Mouse (Mus musculus): Measurements from ENCODE around the gene Tmem69. TPM values are rescaled to one million over a fixed set of nuclear protein-coding genes. Genes with fewer than 3 reads are reported as not detected.

Tmem69 gene
- polyA plus RNA-seq (2014; fragmentation: Nextera tagmentation; extraction: Ambion mirVana), result 21.2 and 27.7 TPM in 2 replicates

DNA sequence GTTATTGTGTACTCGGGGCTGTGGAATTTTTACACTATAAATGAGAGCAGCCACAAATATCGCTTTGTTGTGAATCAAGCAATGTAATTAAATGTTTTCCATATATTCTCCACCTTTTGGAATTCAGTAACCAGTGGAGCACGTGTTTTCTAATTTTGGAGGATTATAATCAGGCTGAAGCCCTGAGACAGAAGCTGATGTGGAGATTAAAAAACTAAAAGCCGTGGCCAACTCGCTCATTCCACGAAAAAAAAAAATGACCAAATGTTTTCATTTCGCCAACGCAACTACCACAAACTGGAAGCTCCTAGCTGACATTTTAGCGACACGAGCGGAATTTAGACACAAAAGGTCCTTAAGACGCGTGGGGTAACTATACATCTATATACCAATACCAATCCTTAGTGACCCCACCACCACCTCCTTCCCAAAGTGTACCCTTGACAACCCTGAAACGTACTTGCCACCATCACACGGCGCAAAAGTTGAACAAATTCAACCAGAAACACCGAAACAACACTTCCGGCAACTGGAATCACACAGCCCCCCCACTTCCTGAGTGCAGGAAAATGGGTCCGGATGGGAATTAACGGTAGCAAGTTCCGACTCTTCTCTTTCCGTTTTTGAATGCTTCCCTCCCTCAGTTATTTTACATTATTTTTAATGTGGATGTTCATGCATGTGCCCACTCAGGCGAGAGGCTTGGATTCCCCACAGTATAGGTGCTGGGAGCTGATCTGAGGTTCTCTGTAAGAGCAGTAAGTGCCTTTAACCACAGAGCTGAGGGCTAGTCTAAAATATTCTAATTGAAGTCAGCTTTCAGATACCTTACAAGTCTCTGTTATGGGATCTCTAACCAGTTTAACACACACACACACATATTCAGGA is at the start of gene Tmem69:
Gene Tmem69 (minus strand): TSS at position 524 of the 888 bp plus-strand sequence.
- Histone ChIP-seq H3K9me3 (ENCODE audit: low read depth, low read length) (no peaks in the 10 kb centered on the region), H3K36me3 (ENCODE audit: insufficient read depth) (peaks cover 16% of the 10 kb centered on the region), H3K27me3 (ENCODE audit: insufficient read depth, low read length) (no peaks in the 10 kb centered on the region), H3K9ac (peak within 1 kb of the TSS; percentile 92), H3K4me2 (peak within 1 kb of the TSS; percentile 66), H3K4me3 (ENCODE audit: low read depth, low read length) (peak within 1 kb of the TSS; percentile 91), H3K4me1 (ENCODE audit: insufficient read depth) (no peaks in the 10 kb centered on the region), H3K27ac (ENCODE audit: low read depth) (peak within 1 kb of the TSS; percentile 95)
- no peak for ATAC-seq (ENCODE audit: insufficient read depth)
- DNase-seq, result peak; percentile 92
- TF ChIP-seq CTCF (IDR thresholded peaks at IDR 0.05; ENCODE audit: low read depth), result no peak
- WGBS, result 4% methylated on average over 23 of the region's 23 CpGs

DNA sequence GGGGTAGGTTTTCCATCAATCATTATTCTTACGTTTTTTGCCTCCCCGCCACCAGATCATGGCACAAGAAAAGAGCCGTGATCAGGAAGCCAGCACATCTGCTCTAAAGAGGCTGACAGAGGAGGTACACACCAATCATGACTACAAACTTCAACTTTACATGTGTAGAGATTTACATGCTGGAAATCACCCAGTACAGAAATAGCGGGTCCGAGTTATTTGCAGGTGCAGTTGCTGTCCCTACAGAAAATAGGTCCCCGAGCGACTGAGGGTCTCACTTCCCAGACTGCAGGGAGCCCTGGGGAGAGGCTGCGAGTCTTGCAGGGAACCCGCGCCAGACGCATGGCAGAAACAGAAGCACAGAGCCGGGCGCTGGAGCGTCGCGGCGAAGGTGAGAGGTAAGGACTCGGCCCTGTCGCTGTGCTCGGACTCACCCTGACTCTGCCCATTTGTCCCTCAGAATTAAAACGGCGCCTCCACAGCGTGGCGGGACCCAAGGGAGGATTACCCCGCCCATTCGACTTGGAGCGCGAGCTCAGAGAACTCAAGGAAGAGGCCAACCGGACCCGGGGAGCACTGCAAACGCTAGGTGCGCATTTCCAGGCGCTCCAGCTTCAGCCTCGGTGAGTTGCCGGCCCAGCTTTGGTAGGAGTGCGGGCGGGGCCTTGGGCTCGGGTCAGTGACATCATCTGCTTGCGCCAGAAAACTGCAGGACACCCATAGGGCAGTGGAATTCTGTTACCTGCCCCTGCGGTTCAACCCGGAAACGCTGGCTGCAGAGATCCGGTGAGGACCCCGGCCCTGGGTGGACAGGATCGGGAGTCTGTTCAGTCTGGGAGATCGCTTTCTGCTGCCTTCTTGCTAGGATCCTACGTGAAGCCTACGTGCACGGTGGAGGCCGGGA is 41.5 kb upstream of the Tmem69 start:
- under 1% methylated on average over 50 of the region's 50 CpGs for WGBS
- Histone ChIP-seq H3K27me3 (ENCODE audit: insufficient read depth, low read length) (no peaks in the 10 kb centered on the region), H3K4me3 (ENCODE audit: low read depth, low read length) (peak overlapping the region; percentile 50), H3K27ac (ENCODE audit: low read depth) (peak overlapping the region; percentile 68), H3K4me1 (ENCODE audit: insufficient read depth) (0 out of 2 replicates have a peak, but pooled peaks cover 3% of the 10 kb centered on the region), H3K36me3 (ENCODE audit: insufficient read depth) (peaks cover 40% of the 10 kb centered on the region), H3K4me2 (peak overlapping the region; percentile 91), H3K9me3 (ENCODE audit: low read depth, low read length) (no peaks in the 10 kb centered on the region), H3K9ac (peak overlapping the region; percentile 60)
- TF ChIP-seq CTCF (IDR thresholded peaks at IDR 0.05; ENCODE audit: low read depth), result peak; percentile 40; the same call in 1 of the 2 replicates
- DNase-seq, result peak; percentile 94
- ATAC-seq (ENCODE audit: insufficient read depth), result peak; percentile 96

DNA sequence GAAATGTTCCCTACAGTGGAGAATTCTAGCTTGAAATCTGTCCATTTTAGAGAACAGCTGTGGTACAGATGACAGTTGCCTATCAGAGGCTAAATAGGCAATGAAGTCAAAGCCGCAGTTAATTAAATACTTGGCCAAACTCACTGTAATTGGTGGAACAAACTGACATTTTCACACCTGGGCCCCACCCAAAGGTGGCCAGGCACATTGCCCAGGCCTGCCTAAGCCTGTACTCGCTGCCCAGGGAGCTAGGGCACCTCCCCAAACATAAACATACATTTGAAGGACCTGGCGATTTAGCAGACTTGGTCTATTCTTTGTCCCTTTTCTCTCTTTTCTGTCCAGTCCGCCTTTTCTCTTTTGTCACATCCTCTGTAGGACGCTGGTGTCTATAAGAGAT is 40.6 kb upstream of the Tmem69 start, which contains the start of gene Ccdc17:
Gene Ccdc17 (plus strand): TSS at position 276 of the 400 bp plus-strand sequence.
- peak within 1 kb of the TSS; percentile 60 for H3K9ac ChIP-seq
- TF ChIP-seq CTCF (IDR thresholded peaks at IDR 0.05; ENCODE audit: low read depth), result no peak
- H3K4me1 ChIP-seq (ENCODE audit: insufficient read depth), result 0 out of 2 replicates have a peak, but pooled peaks cover 3% of the 10 kb centered on the region
- H3K4me2 ChIP-seq, result peak within 1 kb of the TSS; percentile 91
- H3K27ac ChIP-seq (ENCODE audit: low read depth), result peak within 1 kb of the TSS; percentile 68
- H3K27me3 ChIP-seq (ENCODE audit: insufficient read depth, low read length), result no peaks in the 10 kb centered on the region
- H3K36me3 ChIP-seq (ENCODE audit: insufficient read depth), result peaks cover 40% of the 10 kb centered on the region
- peak within 1 kb of the TSS; percentile 50 for H3K4me3 ChIP-seq (ENCODE audit: low read depth, low read length)
- DNase-seq, result no peak
- H3K9me3 ChIP-seq (ENCODE audit: low read depth, low read length), result no peaks in the 10 kb centered on the region
- ATAC-seq (ENCODE audit: insufficient read depth), result no peak
- WGBS, result 25% methylated on average over 5 of the region's 5 CpGs

DNA sequence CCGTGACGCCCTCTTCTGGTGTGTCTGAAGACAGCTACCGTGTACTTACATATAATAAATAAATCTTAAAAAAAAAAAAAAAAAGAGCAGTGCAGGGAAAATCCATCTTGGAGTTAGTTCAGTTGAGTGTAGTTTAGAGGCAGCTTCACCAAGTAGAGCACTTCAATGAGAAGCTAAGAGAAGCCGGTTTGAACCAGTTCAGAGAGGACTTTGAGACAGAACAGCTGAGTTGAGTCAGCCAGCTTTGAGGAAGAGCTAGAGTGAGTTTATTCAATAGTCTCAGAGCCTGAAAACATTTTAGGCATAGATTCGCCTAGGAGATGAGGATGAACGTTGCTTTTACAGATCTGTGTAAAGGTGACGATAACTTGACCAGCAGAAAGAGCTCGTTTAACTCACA is 40.1 kb upstream of the Tmem69 start:
- no peak overlapping the region for H3K9ac ChIP-seq
- peaks cover 40% of the 10 kb centered on the region for H3K36me3 ChIP-seq (ENCODE audit: insufficient read depth)
- ATAC-seq (ENCODE audit: insufficient read depth) (no peak), DNase-seq (no peak)
- H3K4me1 ChIP-seq (ENCODE audit: insufficient read depth), result 0 out of 2 replicates have a peak, but pooled peaks cover 3% of the 10 kb centered on the region
- H3K27ac ChIP-seq (ENCODE audit: low read depth), result no peak overlapping the region
- H3K4me2 ChIP-seq, result no peak overlapping the region
- H3K9me3 ChIP-seq (ENCODE audit: low read depth, low read length), result no peaks in the 10 kb centered on the region
- 73% methylated on average over 8 of the region's 8 CpGs for WGBS
- H3K27me3 ChIP-seq (ENCODE audit: insufficient read depth, low read length), result no peaks in the 10 kb centered on the region
- TF ChIP-seq CTCF (IDR thresholded peaks at IDR 0.05; ENCODE audit: low read depth), result no peak
- H3K4me3 ChIP-seq (ENCODE audit: low read depth, low read length), result 0 out of 2 replicates have a peak overlapping the region, but pooled peaks have one; percentile 50

DNA sequence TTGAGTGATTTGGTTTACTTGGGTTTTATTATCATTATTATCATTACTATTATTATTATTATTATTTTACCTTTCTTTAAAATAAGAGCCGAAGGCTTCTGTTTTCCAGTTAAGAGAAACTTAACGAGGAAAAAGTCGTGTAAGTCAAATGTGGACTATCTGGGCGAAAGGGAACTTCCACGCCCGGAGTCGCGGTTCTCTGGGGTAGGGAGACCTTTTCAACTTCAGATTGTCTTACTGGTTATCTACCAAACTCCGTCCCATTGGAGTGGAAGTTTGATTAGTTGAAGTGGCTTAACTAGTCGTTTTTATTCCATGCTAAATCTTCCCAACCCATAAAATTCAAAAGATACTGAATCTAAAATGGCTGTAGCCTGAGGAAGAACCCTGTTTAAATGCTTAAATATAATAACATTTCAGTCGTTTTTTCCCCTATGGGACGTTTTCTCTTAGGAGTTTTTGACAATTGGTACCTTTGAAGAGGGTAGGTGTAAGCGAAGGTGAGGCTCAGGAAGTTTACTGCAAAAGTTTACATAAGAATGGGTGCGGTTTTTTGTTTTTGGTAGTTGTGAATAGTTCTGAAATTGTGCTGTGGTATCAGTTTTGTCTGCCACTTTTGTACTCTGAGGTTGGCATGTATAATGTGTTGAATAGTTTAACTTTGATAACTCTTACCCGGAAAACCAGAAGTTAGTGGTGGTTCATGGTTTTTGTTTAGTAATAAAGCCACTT is 2.6 kb upstream of the Tmem69 start:
- 3% methylated on average over 15 of the region's 15 CpGs for WGBS
- ATAC-seq (ENCODE audit: insufficient read depth) (no peak), DNase-seq (peak; percentile 26)
- Histone ChIP-seq H3K27ac (ENCODE audit: low read depth) (no peak overlapping the region; the same call in 1 of the 2 replicates), H3K4me2 (peak overlapping the region; percentile 66), H3K36me3 (ENCODE audit: insufficient read depth) (peaks cover 7% of the 10 kb centered on the region), H3K9ac (peak overlapping the region; percentile 92), H3K4me3 (ENCODE audit: low read depth, low read length) (peak overlapping the region; percentile 91), H3K27me3 (ENCODE audit: insufficient read depth, low read length) (no peaks in the 10 kb centered on the region), H3K4me1 (ENCODE audit: insufficient read depth) (no peaks in the 10 kb centered on the region), H3K9me3 (ENCODE audit: low read depth, low read length) (no peaks in the 10 kb centered on the region)
- TF ChIP-seq CTCF (IDR thresholded peaks at IDR 0.05; ENCODE audit: low read depth), result no peak

Data from lung, embryonic 14.5 days (tissue).